Mouse (Mus musculus) erythroblast, embryonic 14.5 days (primary cell): Measurements from ENCODE around the gene Ercc6. TPM values are rescaled to one million over a fixed set of nuclear protein-coding genes. Genes with fewer than 3 reads are reported as not detected.

ENCODE experiments used
- H3K27me3 ChIP-seq: 2 replicates; pipeline ENCODE4 v1.6.1; 2012; ENCODE audit warnings: inconsistent platforms; ENCODE audit not compliant: control insufficient read depth
- H3K36me3 ChIP-seq: 2 replicates; pipeline ENCODE4 v1.6.1; 2012; ENCODE audit warnings: mild to moderate bottlenecking, inconsistent platforms; ENCODE audit not compliant: control insufficient read depth
- H3K4me1 ChIP-seq: 2 replicates; pipeline ENCODE4 v1.6.1; 2012; ENCODE audit warnings: inconsistent platforms; ENCODE audit not compliant: control insufficient read depth
- H3K4me3 ChIP-seq: replicated peaks from 2 replicates; pipeline ENCODE3; 2012; ENCODE audit warnings: moderate library complexity, mild to moderate bottlenecking, inconsistent platforms
- H3K9me3 ChIP-seq: 2 replicates; pipeline ENCODE4 v1.6.1; 2012; ENCODE audit warnings: low read length, inconsistent platforms, mixed read lengths; ENCODE audit not compliant: control insufficient read depth
- GATA1 ChIP-seq: IDR thresholded peaks from 2 replicates; pipeline ENCODE4 v1.6.1; 2012; ENCODE audit warnings: low read length, inconsistent platforms, mixed read lengths
- TAL1 ChIP-seq: IDR thresholded peaks from 3 replicates; pipeline ENCODE4 v1.6.1; 2012; ENCODE audit warnings: low read length, inconsistent platforms, mixed read lengths
- polyA plus RNA-seq: library from polyadenylated mRNA; stranded (reverse); fragments of >175 nt; gene quantifications from 2 replicates; pipeline ENCODE4 v1.2.3, GENCODE M21; 2012

Gene Ercc6
- polyA plus RNA-seq, 1 experiment: 0.06 TPM

- H3K36me3 ChIP-seq: no peaks in the 10 kb centered on the region
- no peaks in the 10 kb centered on the region for H3K4me1 ChIP-seq
- TF ChIP-seq GATA1 (no peak), TAL1 (no peak)
- no peaks in the 10 kb centered on the region for H3K9me3 ChIP-seq
- peaks cover 3% of the 10 kb centered on the region for H3K27me3 ChIP-seq
- no peak overlapping the region for H3K4me3 ChIP-seq
Measured at GRCm38 (mm10) chr14:32587013-32587784, 73.9 kb downstream of the Ercc6 start.

- no peaks in the 10 kb centered on the region for H3K9me3 ChIP-seq
- H3K27me3 ChIP-seq: peaks cover 19% of the 10 kb centered on the region
- no peak overlapping the region for H3K4me3 ChIP-seq
- no peaks in the 10 kb centered on the region for H3K4me1 ChIP-seq
- TF ChIP-seq GATA1: no peak
- TF ChIP-seq TAL1: no peak
- H3K36me3 ChIP-seq: no peaks in the 10 kb centered on the region
Measured at GRCm38 (mm10) chr14:32590377-32590776, 77.1 kb downstream of the Ercc6 start.

- Histone ChIP-seq H3K36me3 (no peaks in the 10 kb centered on the region), H3K27me3 (peaks cover 79% of the 10 kb centered on the region), H3K4me1 (no peaks in the 10 kb centered on the region), H3K9me3 (no peaks in the 10 kb centered on the region; the same call in 1 of the 2 replicates), H3K4me3 (no peak overlapping the region)
- no peak for TF ChIP-seq TAL1
- no peak for TF ChIP-seq GATA1
Measured at GRCm38 (mm10) chr14:32597232-32598231, 84.2 kb downstream of the Ercc6 start.

GRCm38 (mm10) chr14:32598437-32599219, 85.3 kb downstream of the Ercc6 start:
- no peaks in the 10 kb centered on the region for H3K36me3 ChIP-seq
- no peaks in the 10 kb centered on the region; the same call in 1 of the 2 replicates for H3K9me3 ChIP-seq
- no peaks in the 10 kb centered on the region for H3K4me1 ChIP-seq
- H3K27me3 ChIP-seq: peaks cover 84% of the 10 kb centered on the region
- H3K4me3 ChIP-seq: no peak overlapping the region
- TF ChIP-seq GATA1: no peak
- TF ChIP-seq TAL1: no peak

GRCm38 (mm10) chr14:32599290-32600041, 86.1 kb downstream of the Ercc6 start, which contains the start of gene Prrxl1:
Prrxl1 (plus strand) TSS chr14:32599407.
- H3K27me3 ChIP-seq: peaks cover 79% of the 10 kb centered on the region
- H3K4me1 ChIP-seq: no peaks in the 10 kb centered on the region
- H3K36me3 ChIP-seq: no peaks in the 10 kb centered on the region
- TF ChIP-seq GATA1 (no peak), TAL1 (no peak)
- no peak within 1 kb of the TSS for H3K4me3 ChIP-seq
- no peaks in the 10 kb centered on the region; the same call in 1 of the 2 replicates for H3K9me3 ChIP-seq

- H3K4me3 ChIP-seq: no peak overlapping the region
- TF ChIP-seq GATA1 (no peak), TAL1 (no peak)
- no peaks in the 10 kb centered on the region; the same call in 1 of the 2 replicates for H3K9me3 ChIP-seq
- peaks cover 72% of the 10 kb centered on the region for H3K27me3 ChIP-seq
- no peaks in the 10 kb centered on the region for H3K36me3 ChIP-seq
- H3K4me1 ChIP-seq: no peaks in the 10 kb centered on the region
Measured at GRCm38 (mm10) chr14:32600110-32600509, 86.8 kb downstream of the Ercc6 start.

GRCm38 (mm10) chr14:32605508-32605907, 92.2 kb downstream of the Ercc6 start:
- TF ChIP-seq TAL1 (no peak), GATA1 (no peak)
- Histone ChIP-seq H3K9me3 (no peaks in the 10 kb centered on the region), H3K4me1 (no peaks in the 10 kb centered on the region), H3K36me3 (no peaks in the 10 kb centered on the region), H3K27me3 (peaks cover 18% of the 10 kb centered on the region), H3K4me3 (no peak overlapping the region)

GRCm38 (mm10) chr14:32606316-32606715, 93.0 kb downstream of the Ercc6 start:
- H3K36me3 ChIP-seq: no peaks in the 10 kb centered on the region
- no peak for TF ChIP-seq TAL1
- TF ChIP-seq GATA1: no peak
- no peak overlapping the region for H3K4me3 ChIP-seq
- H3K9me3 ChIP-seq: no peaks in the 10 kb centered on the region
- H3K4me1 ChIP-seq: no peaks in the 10 kb centered on the region
- peaks cover 11% of the 10 kb centered on the region for H3K27me3 ChIP-seq
